Mouse (Mus musculus): ENCODE measurements around the gene Prickle1. TPM values are rescaled to one million over a fixed set of nuclear protein-coding genes. Genes with fewer than 3 reads are reported as not detected.

The Prickle1 gene
- polyA plus RNA-seq, 1 experiment from 2014 or later: not detected

DNA sequence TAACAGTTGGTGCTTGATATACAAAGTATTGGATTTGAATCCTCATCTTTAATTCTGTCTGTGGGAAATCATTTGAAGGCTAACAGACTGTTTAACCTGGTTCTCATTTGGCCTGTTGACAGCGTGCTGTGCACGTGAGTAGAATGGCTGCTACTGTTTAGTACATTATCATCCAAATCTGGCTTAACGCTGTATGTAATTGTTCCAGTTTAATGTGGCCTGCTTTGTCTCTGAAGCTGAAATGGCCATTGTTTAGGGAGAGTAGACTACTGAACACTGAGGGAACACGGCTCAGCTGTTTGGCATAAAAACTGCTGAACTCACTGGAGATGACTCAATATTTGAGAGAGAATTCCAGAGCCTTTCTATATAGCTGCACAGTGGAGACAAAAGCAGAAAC, 116.2 kb downstream of the Prickle1 start:
- Histone ChIP-seq H3K36me3 (ENCODE audit: inconsistent target) (no peaks in the 10 kb centered on the region), H3K27ac (no peak overlapping the region), H3K4me3 (ENCODE audit: inconsistent target) (no peak overlapping the region), H3K79me2 (ENCODE audit: inconsistent target) (no peaks in the 10 kb centered on the region)
- WGBS (ENCODE audit: missing documents): 99% methylated on average over 4 of the region's 4 CpGs

DNA sequence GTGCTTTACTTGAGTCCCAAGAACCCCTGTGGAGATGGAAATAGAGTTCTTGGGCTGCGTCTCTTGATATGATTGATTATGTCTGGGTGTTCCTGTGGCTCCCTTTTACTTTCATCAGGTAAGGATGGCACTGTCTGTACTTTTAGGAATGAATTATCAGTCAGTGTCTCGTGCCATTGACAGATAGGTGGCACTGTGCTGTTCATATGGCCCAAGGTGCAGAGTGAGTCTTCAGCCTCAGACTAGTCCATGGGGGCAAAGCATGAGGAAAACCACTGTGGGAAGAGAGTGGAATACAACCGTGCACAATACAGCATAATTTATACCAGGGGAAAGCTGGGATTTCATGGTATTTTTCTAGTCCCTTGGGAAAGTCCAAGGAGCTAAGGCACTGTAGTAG, 117.0 kb downstream of the Prickle1 start:
- Histone ChIP-seq H3K27ac (no peak overlapping the region), H3K36me3 (ENCODE audit: inconsistent target) (no peaks in the 10 kb centered on the region), H3K79me2 (ENCODE audit: inconsistent target) (no peaks in the 10 kb centered on the region), H3K4me3 (ENCODE audit: inconsistent target) (no peak overlapping the region)
- 83% methylated on average over 3 of the region's 3 CpGs for WGBS (ENCODE audit: missing documents)

DNA sequence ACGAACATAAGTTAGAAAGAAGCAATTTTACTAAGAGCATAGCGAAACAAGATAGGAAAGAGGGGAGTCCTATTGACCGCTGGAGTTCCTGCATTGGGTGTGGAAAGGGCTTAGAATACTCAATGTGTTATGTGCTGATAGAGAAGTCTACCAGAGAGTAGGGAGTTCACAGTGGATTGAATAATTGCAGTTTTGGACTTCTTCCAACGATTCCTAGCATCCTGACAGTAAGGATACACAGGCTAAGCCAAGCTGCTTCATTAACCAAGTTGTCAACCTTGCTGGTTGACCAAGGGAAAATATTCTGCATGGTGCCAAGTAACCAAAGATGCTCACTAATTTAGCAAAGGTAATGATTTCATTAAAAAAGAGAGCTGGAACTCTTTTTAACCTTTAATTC, 118.0 kb downstream of the Prickle1 start:
- no peaks in the 10 kb centered on the region for H3K79me2 ChIP-seq (ENCODE audit: inconsistent target)
- whole genome bisulfite sequencing (ENCODE audit: missing documents): 98% methylated on average over 4 of the region's 4 CpGs
- no peak overlapping the region for H3K27ac ChIP-seq
- H3K36me3 ChIP-seq (ENCODE audit: inconsistent target): no peaks in the 10 kb centered on the region
- no peak overlapping the region for H3K4me3 ChIP-seq (ENCODE audit: inconsistent target)

DNA sequence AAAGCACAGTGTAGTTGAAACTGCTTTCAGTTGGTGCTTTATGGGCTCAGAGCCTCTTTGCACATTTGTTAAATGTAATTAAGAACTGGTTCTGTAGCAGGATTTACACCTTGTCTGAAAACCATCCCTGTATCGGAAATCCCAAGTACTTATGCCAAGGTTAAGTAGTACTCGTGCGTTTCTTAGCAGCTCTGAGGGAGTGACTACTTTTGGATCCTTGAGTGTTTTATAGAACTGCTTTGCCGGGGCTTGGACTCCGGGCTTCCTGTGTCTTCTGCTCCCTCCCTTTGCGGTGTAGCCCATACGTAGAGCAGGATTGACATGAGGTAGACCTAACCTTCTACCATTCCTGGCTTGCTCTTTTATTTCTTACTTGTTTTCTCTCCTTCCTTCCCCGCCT, 120.0 kb downstream of the Prickle1 start:
- Histone ChIP-seq H3K27ac (no peak overlapping the region), H3K4me3 (ENCODE audit: inconsistent target) (no peak overlapping the region), H3K36me3 (ENCODE audit: inconsistent target) (no peaks in the 10 kb centered on the region; the same call in 1 of the 2 replicates), H3K79me2 (ENCODE audit: inconsistent target) (no peaks in the 10 kb centered on the region)
- 96% methylated on average over 8 of the region's 8 CpGs for WGBS (ENCODE audit: missing documents)

DNA sequence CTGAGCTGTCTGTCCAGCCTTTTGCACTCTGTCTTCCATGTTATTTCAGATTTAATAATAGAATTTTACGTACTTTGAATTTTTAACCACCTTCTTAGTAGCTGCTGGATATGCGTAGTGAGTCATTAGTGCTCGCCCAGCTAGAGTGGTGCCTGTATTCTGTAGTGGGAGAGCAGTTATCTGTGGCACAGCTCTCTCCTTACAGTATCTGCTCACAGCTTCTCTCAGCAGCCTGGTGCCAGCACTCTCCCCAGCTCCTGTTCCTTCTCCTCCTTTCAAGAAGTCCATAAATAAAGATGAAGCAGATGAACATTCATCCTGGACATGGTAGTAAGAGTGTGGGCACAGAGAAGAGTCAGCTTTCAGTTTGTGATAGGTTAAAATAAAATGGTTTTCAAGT, 121.4 kb downstream of the Prickle1 start:
- WGBS (ENCODE audit: missing documents): 92% methylated on average over 3 of the region's 3 CpGs
- H3K79me2 ChIP-seq (ENCODE audit: inconsistent target): no peaks in the 10 kb centered on the region
- no peaks in the 10 kb centered on the region; the same call in 1 of the 2 replicates for H3K36me3 ChIP-seq (ENCODE audit: inconsistent target)
- H3K27ac ChIP-seq: no peak overlapping the region
- H3K4me3 ChIP-seq (ENCODE audit: inconsistent target): no peak overlapping the region

DNA sequence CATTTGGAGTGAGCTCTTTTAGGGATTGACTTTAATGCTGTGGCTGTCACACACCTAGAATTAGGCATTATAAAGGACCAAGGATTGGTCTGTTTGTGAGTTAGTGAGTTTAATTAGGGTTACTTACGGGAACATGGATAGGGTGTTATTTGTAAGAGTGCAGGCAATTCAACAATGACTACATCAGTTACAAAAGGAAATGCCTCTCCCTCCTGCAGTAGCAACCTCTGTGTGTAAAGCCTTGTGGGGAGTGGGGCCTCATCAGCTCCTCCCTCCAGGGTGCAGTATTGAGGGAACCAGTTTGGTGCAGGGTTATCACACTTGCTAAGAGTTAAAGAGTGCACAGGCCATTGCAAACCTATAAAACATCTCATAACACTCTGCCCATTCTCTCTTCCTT, 123.6 kb downstream of the Prickle1 start:
- Histone ChIP-seq H3K4me3 (ENCODE audit: inconsistent target) (no peak overlapping the region), H3K27ac (no peak overlapping the region), H3K36me3 (ENCODE audit: inconsistent target) (peaks cover 1% of the 10 kb centered on the region; the same call in 1 of the 2 replicates), H3K79me2 (ENCODE audit: inconsistent target) (no peaks in the 10 kb centered on the region)
- WGBS (ENCODE audit: missing documents): 92% methylated on average over 1 of the region's 1 CpGs

DNA sequence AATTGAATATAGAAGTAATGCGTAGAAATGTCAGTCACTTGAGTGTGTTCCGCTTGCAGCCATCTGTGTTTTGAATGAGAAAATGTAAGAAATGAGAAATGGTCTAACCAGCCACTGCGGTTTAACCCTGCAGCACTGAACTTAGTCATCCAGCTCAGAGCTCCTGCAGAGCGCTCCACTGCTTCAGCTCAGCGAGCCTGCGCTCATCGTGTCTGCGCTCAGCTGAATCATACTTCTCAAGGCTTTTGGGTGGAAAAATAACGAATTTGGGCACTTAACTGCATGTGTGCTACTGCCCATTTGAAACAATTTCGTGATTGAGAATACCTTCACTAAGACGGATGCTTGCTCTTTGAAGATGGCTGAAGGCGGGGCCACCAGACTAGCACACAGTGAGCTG, 124.0 kb downstream of the Prickle1 start:
- Histone ChIP-seq H3K79me2 (ENCODE audit: inconsistent target) (no peaks in the 10 kb centered on the region), H3K4me3 (ENCODE audit: inconsistent target) (no peak overlapping the region), H3K36me3 (ENCODE audit: inconsistent target) (peaks cover 4% of the 10 kb centered on the region; the same call in 1 of the 2 replicates), H3K27ac (no peak overlapping the region)
- WGBS (ENCODE audit: missing documents): 93% methylated on average over 12 of the region's 12 CpGs

DNA sequence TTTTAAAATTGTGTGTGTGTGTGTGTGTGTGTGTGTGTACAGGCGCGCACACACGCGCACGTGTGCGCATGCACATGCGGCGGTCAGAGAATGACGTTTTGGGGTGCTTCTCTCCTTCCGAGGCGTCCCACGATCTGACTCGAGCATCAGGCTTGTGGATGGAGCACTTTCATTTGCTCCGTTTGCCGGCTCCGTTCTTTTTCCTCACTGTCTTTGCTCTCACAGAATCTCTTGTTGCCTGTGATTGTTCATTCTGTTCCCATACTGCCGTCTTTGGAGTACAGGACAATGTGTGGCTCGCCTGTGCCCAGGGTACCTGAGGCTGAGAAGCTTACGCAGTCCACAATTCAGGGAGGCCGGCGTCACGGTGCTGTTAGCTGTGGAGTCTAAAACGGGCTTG, 134.6 kb downstream of the Prickle1 start:
- Histone ChIP-seq H3K27ac (no peak overlapping the region), H3K4me3 (ENCODE audit: inconsistent target) (no peak overlapping the region), H3K79me2 (ENCODE audit: inconsistent target) (no peaks in the 10 kb centered on the region), H3K36me3 (ENCODE audit: inconsistent target) (peaks cover 30% of the 10 kb centered on the region; the same call in 1 of the 2 replicates)
- WGBS (ENCODE audit: missing documents): 93% methylated on average over 16 of the region's 23 CpGs

DNA sequence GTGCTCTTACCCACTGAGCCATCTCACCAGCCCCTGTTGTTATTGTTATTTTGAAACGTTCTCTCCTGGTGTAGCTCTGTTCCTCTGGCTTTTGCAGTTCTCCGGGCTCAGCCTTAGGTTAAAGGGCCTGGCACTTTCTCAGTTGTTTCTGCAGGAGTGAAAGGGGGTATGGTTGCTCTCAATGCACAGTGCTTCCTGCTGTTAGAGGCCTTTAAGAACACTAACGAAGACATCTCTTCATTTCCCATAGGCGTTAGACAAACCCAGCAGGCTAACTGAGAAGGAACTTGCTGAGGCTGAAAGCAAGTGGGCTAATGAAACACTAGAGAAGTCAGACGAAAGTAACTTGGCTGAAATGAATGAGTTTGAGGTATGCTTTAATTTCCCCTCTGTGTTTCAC, 136.3 kb downstream of the Prickle1 start:
- 95% methylated on average over 5 of the region's 5 CpGs for WGBS (ENCODE audit: missing documents)
- peaks cover 19% of the 10 kb centered on the region for H3K36me3 ChIP-seq (ENCODE audit: inconsistent target)

DNA sequence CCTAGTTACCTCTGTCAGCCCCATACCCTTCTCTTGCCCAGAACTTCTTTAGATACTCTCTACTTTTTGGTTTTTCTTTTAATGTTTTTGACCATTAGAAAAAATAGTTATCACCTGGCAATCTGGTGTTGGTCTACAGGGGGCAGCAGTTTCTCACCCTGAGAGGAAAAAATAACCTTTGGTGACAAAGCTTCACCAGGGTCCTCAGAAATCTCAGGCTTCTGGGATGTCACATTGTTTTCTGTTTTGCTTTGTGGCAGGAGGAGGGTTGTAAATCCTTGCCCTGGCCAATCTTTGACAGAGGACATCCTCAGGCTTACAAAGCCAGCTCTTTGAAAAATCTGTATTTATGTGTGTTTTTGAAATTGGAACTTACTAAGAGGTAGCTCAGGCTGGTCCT, 139.7 kb downstream of the Prickle1 start:
- peaks cover 13% of the 10 kb centered on the region for H3K36me3 ChIP-seq (ENCODE audit: inconsistent target)

More for the DNA sequence above, 136.3 kb downstream of the Prickle1 start:
- H3K79me2 ChIP-seq (ENCODE audit: inconsistent target): no peaks in the 10 kb centered on the region
- H3K27ac ChIP-seq: no peak overlapping the region
- no peak overlapping the region for H3K4me3 ChIP-seq (ENCODE audit: inconsistent target)

DNA sequence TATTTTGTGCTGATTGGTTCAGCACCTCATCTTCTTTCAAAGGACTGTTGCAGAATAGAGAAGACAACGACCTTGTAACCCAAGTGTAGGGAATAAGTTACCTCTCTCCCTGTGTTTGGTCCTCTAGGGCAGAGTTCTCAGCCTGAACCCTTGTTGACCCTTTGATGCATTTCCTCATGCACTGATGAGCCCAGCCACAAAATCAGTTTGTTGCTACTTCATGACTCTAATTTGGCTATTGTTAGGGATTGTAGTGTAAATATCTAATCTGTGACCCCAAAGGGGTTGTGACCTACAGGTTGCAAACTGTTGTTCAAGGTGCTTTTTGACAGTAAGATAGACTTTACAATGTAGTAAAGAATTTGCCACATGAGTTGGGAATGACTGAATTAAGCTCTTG, 142.4 kb downstream of the Prickle1 start:
- WGBS (ENCODE audit: missing documents): 92% methylated on average over 1 of the region's 1 CpGs
- Histone ChIP-seq H3K4me3 (ENCODE audit: inconsistent target) (no peak overlapping the region), H3K36me3 (ENCODE audit: inconsistent target) (peaks cover 7% of the 10 kb centered on the region), H3K79me2 (ENCODE audit: inconsistent target) (no peaks in the 10 kb centered on the region), H3K27ac (no peak overlapping the region)

More for the DNA sequence above, 139.7 kb downstream of the Prickle1 start:
- H3K4me3 ChIP-seq (ENCODE audit: inconsistent target): no peak overlapping the region
- H3K27ac ChIP-seq: no peak overlapping the region
- no peaks in the 10 kb centered on the region for H3K79me2 ChIP-seq (ENCODE audit: inconsistent target)

Other genes starting within 250 kb of the Prickle1 start
- gene Zcrb1, start 197.6 kb downstream of the Prickle1 start, polyA plus RNA-seq (2018): 69.8 to 149 TPM (median 104 TPM) in 3 replicates
- gene Pphln1, start 197.5 kb downstream of the Prickle1 start, polyA plus RNA-seq (2018): 28.1 to 40.1 TPM (median 28.3 TPM) in 3 replicates